Mouse (Mus musculus): ENCODE measurements around the gene Ipmk. TPM values are rescaled to one million over a fixed set of nuclear protein-coding genes. Genes with fewer than 3 reads are reported as not detected.

The Ipmk gene
- total RNA-seq, 2 experiments from 2014 or later = 13.9 to 15.7 TPM

Other genes starting within 250 kb of the Ipmk start
- 10 to 100 TPM; 47.5 to 57.5 TPM for gene Bicc1, start 188.1 kb upstream of the Ipmk start, total RNA-seq (2021)
- 10 to 100 TPM; 56.9 to 57.7 TPM for gene Tfam, start 109.5 kb upstream of the Ipmk start, total RNA-seq (2021)
- gene Ube2d1, start 62.5 kb upstream of the Ipmk start, total RNA-seq (2021) = 10 to 100 TPM; 71.0 to 88.4 TPM
- gene Cisd1, start 2.8 kb upstream of the Ipmk start, total RNA-seq (2021) = 10 to 100 TPM; 47.2 to 50.0 TPM

All from gastrocnemius, postnatal 4 days (tissue).